Mouse (Mus musculus) frontal cortex, postnatal 36 days (tissue): ENCODE measurements at regions not wholly inside any gene's neighbourhood (a gene's known extent, or its start where the extent isn't known, plus 50 kb on each side); places are given as distances from the start of the nearest gene placed in this dataset.
A peak's percentile ranks its signal among the peaks of the same experiment; 100 is the strongest.

Experiments used
- DNase-seq, 2 experiments: peaks; one replicate each; pipeline ENCODE4 v3.0.0; 2022; ENCODE audit warnings: low spot score in 2 of 2

- DNase-seq, result no peak
Measured at GRCm38 (mm10) chr1:115127337-115127736, 557.2 kb upstream of the Cntnap5a start.

- peak in 1 of 2 experiments; percentile 3 for DNase-seq
Measured at GRCm38 (mm10) chr1:115134298-115134697, 550.3 kb upstream of the Cntnap5a start.

GRCm38 (mm10) chr1:115144568-115144967 lies 540.0 kb upstream of the Cntnap5a start:
- no peak for DNase-seq
